Mouse (Mus musculus) CD8-positive naive resting alpha-beta T cell, adult 2 months (primary cell): Measurements from ENCODE around the gene Bmpr1b.
"Not testable (repeated sequence)": the region's sequence is repeated elsewhere in the genome, so short reads cannot be mapped to it uniquely, and the experiment has no call there.

Experiments
- DNase-seq, 2 experiments: peaks; one replicate each; pipeline ENCODE4 v3.0.0; 2022; ENCODE audit warnings: low read depth in 2 of 2, low spot score in 2 of 2

Gene Bmpr1b

GRCm38 (mm10) chr3:142168863-142169521 lies at the start of gene Bmpr1b:
TSS of gene Bmpr1b (minus strand) at chr3:142169425.
- DNase-seq = no peak

GRCm38 (mm10) chr3:142212821-142213220 lies 43.6 kb upstream of the Bmpr1b start:
- DNase-seq = no peak

- no peak for DNase-seq
Measured at GRCm38 (mm10) chr3:142212186-142212585, 43.0 kb upstream of the Bmpr1b start.

GRCm38 (mm10) chr3:142209981-142210380 lies 40.8 kb upstream of the Bmpr1b start:
- DNase-seq = no peak

GRCm38 (mm10) chr3:142209057-142209456 lies 39.8 kb upstream of the Bmpr1b start:
- no peak for DNase-seq

- DNase-seq = no peak
Measured at GRCm38 (mm10) chr3:142207488-142207887, 38.3 kb upstream of the Bmpr1b start.

- DNase-seq = no peak
Measured at GRCm38 (mm10) chr3:142206316-142206715, 37.1 kb upstream of the Bmpr1b start.

GRCm38 (mm10) chr3:142196142-142196541 lies 26.9 kb upstream of the Bmpr1b start:
- DNase-seq = no peak

- not testable (repeated sequence) for DNase-seq
Measured at GRCm38 (mm10) chr3:142191627-142192026, 22.4 kb upstream of the Bmpr1b start.

- DNase-seq = no peak
Measured at GRCm38 (mm10) chr3:142186551-142186950, 17.3 kb upstream of the Bmpr1b start.

GRCm38 (mm10) chr3:142173996-142174395 lies 4.8 kb upstream of the Bmpr1b start:
- DNase-seq = no peak

- DNase-seq = no peak
Measured at GRCm38 (mm10) chr3:142168251-142168862, 868 bp downstream of the Bmpr1b start.

- DNase-seq = no peak
Measured at GRCm38 (mm10) chr3:142164981-142165380, 4.2 kb downstream of the Bmpr1b start.

GRCm38 (mm10) chr3:142163896-142164295 lies 5.3 kb downstream of the Bmpr1b start:
- DNase-seq = no peak

GRCm38 (mm10) chr3:142161405-142161804 lies 7.8 kb downstream of the Bmpr1b start:
- DNase-seq = no peak

- DNase-seq = no peak
Measured at GRCm38 (mm10) chr3:142151980-142152379, 17.2 kb downstream of the Bmpr1b start.

GRCm38 (mm10) chr3:142138796-142139195 lies 30.4 kb downstream of the Bmpr1b start:
- no peak for DNase-seq

GRCm38 (mm10) chr3:142126379-142126778 lies 42.8 kb downstream of the Bmpr1b start:
- DNase-seq = no peak

GRCm38 (mm10) chr3:142125556-142125955 lies 43.7 kb downstream of the Bmpr1b start:
- DNase-seq = no peak

GRCm38 (mm10) chr3:142124255-142124654 lies 45.0 kb downstream of the Bmpr1b start:
- DNase-seq = no peak

GRCm38 (mm10) chr3:142122376-142122775 lies 46.8 kb downstream of the Bmpr1b start:
- DNase-seq = no peak

- DNase-seq = no peak
Measured at GRCm38 (mm10) chr3:142120795-142121194, 48.4 kb downstream of the Bmpr1b start.

GRCm38 (mm10) chr3:142114762-142115316 lies 54.4 kb downstream of the Bmpr1b start:
- no peak for DNase-seq
